Mouse (Mus musculus) limb, embryonic 11.5 days (tissue): Measurements from ENCODE around the gene Smok2b. TPM values are rescaled to one million over a fixed set of nuclear protein-coding genes. Genes with fewer than 3 reads are reported as not detected.
"Not testable (repeated sequence)": the region's sequence is repeated elsewhere in the genome, so short reads cannot be mapped to it uniquely, and the experiment has no call there.

Source experiments
- ATAC-seq: fragments of 200-750 bp; cut with Nextera tagmentation; 2 replicates; pipeline ENCODE4 v1.8.0; 2017; ENCODE audit warnings: low read depth; ENCODE audit not compliant: insufficient number of reproducible peaks, low FRiP score, low TSS enrichment
- DNase-seq: peaks from one replicate; pipeline ENCODE4 v3.0.0-alpha.2; 2015; ENCODE audit warnings: low spot score
- H3K27ac ChIP-seq: fragments of 300-500 bp; sonication (generic); replicated peaks from 2 replicates; pipeline ENCODE4 v1.5.1; 2014; ENCODE audit warnings: low read depth, mild to moderate bottlenecking, low read length
- H3K27me3 ChIP-seq: fragments of 300-500 bp; sonication (generic); 2 replicates; pipeline ENCODE4 v1.6.1; 2014; ENCODE audit warnings: mild to moderate bottlenecking, low read length, mixed read lengths; ENCODE audit not compliant: control insufficient read depth, insufficient read depth
- H3K36me3 ChIP-seq: fragments of 300-500 bp; sonication (generic); 2 replicates; pipeline ENCODE4 v1.6.1; 2014; ENCODE audit warnings: mild to moderate bottlenecking, low read length, moderate library complexity, mixed read lengths; ENCODE audit not compliant: control insufficient read depth, insufficient read depth
- H3K4me1 ChIP-seq: fragments of 300-500 bp; sonication (generic); 2 replicates; pipeline ENCODE4 v1.6.1; 2014; ENCODE audit warnings: low read length, mixed read lengths; ENCODE audit not compliant: control insufficient read depth, insufficient read depth
- H3K4me2 ChIP-seq: fragments of 300-500 bp; sonication (generic); 2 replicates; pipeline ENCODE4 v1.6.1; 2014; ENCODE audit warnings: low read depth, mild to moderate bottlenecking, moderate library complexity; ENCODE audit not compliant: severe bottlenecking
- H3K4me3 ChIP-seq: fragments of 300-500 bp; sonication (generic); 2 replicates; pipeline ENCODE4 v1.5.1; 2014; ENCODE audit warnings: low read depth, low read length
- H3K9ac ChIP-seq: fragments of 300-500 bp; sonication (generic); 2 replicates; pipeline ENCODE4 v1.6.1; 2014; ENCODE audit warnings: mild to moderate bottlenecking, low read length
- H3K9me3 ChIP-seq: fragments of 300-500 bp; sonication (generic); 2 replicates; pipeline ENCODE4 v1.6.1; 2016; ENCODE audit warnings: low read length; ENCODE audit not compliant: control insufficient read depth
- WGBS: fragments of 180-500 bp; shearing (Covaris S2); extraction: QIAGEN DNeasy Blood & Tissue Kit; methylation state at CpG from one replicate; pipeline ENCODE4 v1.1.7; 2014; 5-methylcytosine and 5-hydroxymethylcytosine counted together
- polyA plus RNA-seq: library from polyadenylated mRNA; unstranded; fragments of >200 nt; fragmentation: Nextera tagmentation; extraction: Ambion mirVana; gene quantifications from 2 replicates; pipeline ENCODE4 v1.2.1, GENCODE M21; 2014

Smok2b gene
- polyA plus RNA-seq: not detected in 2 replicates

DNA sequence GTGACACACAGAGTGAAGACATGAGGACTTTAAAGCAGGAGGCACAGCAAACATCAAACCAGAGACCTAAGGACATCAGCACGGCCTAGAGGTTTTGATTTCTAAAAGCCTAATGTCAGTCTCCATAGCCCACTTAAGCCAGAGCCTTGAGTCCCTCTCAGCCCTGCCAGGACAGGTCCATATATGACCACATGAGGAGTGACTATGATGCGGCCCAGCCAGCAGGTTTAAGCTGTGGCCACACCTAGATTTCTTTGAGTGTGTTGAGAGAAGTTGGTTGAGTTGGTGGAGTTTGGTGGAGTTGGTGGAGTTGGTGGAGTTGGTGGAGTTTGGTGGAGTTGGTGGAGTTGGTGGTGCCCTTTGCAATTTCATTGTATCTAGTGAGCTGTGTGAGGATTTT, at the start of gene Smok2b:
Smok2b (plus strand) TSS at position 301 of the 400 bp plus-strand sequence.
- not testable (repeated sequence) for ATAC-seq, DNase-seq
- 82% methylated on average over 2 of the region's 2 CpGs for WGBS

DNA sequence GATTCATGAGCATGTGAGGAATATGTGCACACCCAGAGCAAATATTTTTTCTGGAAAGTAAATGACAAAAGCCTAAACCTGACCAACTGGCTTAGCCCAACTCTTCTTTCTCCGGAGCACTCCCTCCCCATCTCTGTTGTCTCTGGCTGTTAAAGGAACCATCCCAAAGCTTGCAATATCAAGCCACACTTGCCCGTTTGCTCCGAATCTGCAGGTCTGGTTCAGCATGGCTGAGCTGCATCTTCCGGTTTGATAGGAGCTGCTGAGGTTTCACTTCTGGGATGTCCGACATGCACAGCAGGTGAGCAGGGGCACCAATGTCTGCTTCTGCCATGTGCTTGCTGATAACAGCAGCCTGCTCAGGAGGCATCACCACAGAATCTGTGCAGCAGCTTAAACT, 49.6 kb upstream of the Smok2b start:
- not testable (repeated sequence) for H3K4me2 ChIP-seq, H3K4me1 ChIP-seq, H3K27me3 ChIP-seq, H3K9ac ChIP-seq, H3K4me3 ChIP-seq, ATAC-seq, H3K27ac ChIP-seq, H3K36me3 ChIP-seq
- 92% methylated on average over 5 of the region's 5 CpGs for WGBS
- DNase-seq: peak; percentile 18
- peaks cover 15% of the 10 kb centered on the region; the same call in 1 of the 2 replicates for H3K9me3 ChIP-seq

More for the DNA sequence above, at the start of gene Smok2b:
- H3K27ac ChIP-seq, H3K9ac ChIP-seq, H3K4me2 ChIP-seq, H3K4me1 ChIP-seq, H3K27me3 ChIP-seq, H3K36me3 ChIP-seq, H3K4me3 ChIP-seq: not testable (repeated sequence)
- H3K9me3 ChIP-seq: peaks cover 61% of the 10 kb centered on the region

GRCm38 (mm10) chr17:13182712-13183111, 47.3 kb upstream of the Smok2b start:
- not testable (repeated sequence) for H3K36me3 ChIP-seq, H3K4me2 ChIP-seq, H3K27me3 ChIP-seq, H3K27ac ChIP-seq, H3K4me3 ChIP-seq, H3K4me1 ChIP-seq, ATAC-seq, H3K9ac ChIP-seq
- peak; percentile 20 for DNase-seq
- 54% methylated on average over 2 of the region's 4 CpGs for WGBS
- H3K9me3 ChIP-seq: peaks cover 23% of the 10 kb centered on the region; the same call in 1 of the 2 replicates

DNA sequence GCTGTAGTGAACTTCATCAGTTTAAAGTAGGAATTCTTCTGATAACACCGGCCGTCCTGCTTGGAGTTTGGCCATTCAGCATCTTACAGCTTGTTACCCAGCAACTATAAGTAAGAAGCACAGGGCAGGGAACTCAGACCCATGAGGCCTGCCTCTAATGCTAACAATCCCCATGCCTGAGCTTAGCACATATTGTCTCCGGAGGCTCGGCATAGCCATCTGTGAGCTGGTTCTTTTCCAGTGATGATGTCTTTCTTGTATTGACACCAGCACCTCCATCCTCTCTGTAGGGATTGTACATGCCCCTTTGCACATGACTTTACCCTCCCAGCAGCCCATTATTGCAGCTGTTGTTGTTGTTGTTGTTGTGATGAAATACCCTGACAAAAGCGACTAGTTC, 45.5 kb upstream of the Smok2b start:
- peaks cover 23% of the 10 kb centered on the region; the same call in 1 of the 2 replicates for H3K9me3 ChIP-seq
- 94% methylated on average over 4 of the region's 5 CpGs for WGBS
- not testable (repeated sequence) for ATAC-seq, H3K36me3 ChIP-seq, H3K4me3 ChIP-seq, H3K27me3 ChIP-seq, H3K27ac ChIP-seq, H3K9ac ChIP-seq, H3K4me2 ChIP-seq, H3K4me1 ChIP-seq
- peak; percentile 16 for DNase-seq

DNA sequence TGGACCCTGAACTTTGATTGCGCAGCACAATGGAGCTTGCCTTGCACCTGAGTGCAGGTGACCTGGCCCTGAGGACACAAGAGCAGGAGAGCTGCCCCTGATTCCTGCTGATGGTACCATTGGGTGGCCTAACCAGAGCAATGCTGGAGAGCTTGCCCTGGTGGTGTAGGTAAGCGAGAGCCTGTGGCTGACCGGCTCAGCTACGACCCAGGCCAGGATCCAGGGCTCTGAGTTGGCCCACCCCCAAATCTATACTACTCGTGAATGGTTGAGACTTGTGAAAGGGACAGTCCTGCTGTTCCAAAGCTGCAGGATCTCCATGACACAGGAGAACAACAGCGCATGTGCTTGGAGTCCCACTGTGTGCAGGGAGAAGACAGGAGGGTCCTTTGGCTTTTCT, 43.5 kb upstream of the Smok2b start:
- H3K4me1 ChIP-seq, H3K4me3 ChIP-seq, H3K27ac ChIP-seq, H3K36me3 ChIP-seq, H3K27me3 ChIP-seq, H3K4me2 ChIP-seq, H3K9ac ChIP-seq: not testable (repeated sequence)
- H3K9me3 ChIP-seq: peaks cover 26% of the 10 kb centered on the region; the same call in 1 of the 2 replicates
- DNase-seq (peak; percentile 20), ATAC-seq (peak; percentile 11; the same call in 1 of the 2 replicates)
- 89% methylated on average over 6 of the region's 6 CpGs for WGBS

- not testable (repeated sequence) for H3K4me1 ChIP-seq, ATAC-seq, H3K36me3 ChIP-seq, H3K27ac ChIP-seq, DNase-seq, H3K4me2 ChIP-seq, H3K9ac ChIP-seq, H3K27me3 ChIP-seq, H3K4me3 ChIP-seq
- peaks cover 21% of the 10 kb centered on the region; the same call in 1 of the 2 replicates for H3K9me3 ChIP-seq
- 73% methylated on average over 6 of the region's 6 CpGs for WGBS
Measured at GRCm38 (mm10) chr17:13187621-13188020, 42.4 kb upstream of the Smok2b start.

GRCm38 (mm10) chr17:13188846-13189245, 41.2 kb upstream of the Smok2b start:
- H3K9me3 ChIP-seq: peaks cover 22% of the 10 kb centered on the region; the same call in 1 of the 2 replicates
- not testable (repeated sequence) for H3K4me1 ChIP-seq, H3K4me3 ChIP-seq, H3K27ac ChIP-seq, ATAC-seq, H3K9ac ChIP-seq, H3K27me3 ChIP-seq, DNase-seq, H3K4me2 ChIP-seq, H3K36me3 ChIP-seq
- 89% methylated on average over 2 of the region's 2 CpGs for WGBS

DNA sequence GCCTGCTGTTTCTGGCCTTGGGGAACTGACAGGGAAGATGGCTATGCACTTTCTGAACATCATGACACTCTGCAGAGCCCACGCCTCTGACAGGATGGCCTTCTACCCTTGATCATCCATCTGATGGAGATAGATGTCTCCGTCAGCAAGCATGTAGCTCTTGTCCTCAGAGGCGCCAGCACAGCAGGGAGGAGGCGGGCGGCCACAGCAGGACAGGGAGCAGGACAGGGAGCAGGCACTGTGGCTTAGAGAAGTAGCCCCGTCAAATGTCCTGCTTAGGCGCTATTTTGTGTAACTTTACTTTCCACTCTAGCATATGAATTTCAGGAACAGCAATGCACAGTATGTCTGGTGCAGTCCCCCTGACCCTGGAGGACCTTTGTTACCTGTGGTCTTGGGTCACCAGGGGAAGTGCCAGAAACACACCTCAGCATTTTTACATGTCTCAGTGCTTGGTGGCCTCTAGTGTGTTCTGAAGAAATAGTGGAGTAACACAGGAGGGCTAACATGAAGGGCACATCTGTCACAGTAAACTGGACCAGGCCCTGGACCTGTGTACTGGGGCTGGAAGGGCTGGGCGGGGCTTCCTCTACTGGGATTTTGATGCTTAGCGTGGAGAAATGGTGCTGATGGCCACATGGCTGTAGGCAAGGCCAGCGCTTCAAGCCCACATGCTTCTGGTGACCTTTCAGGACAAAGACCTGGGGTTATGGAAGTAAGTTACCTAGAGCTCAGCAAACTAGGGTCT, 39.0 kb upstream of the Smok2b start:
- H3K27ac ChIP-seq, H3K36me3 ChIP-seq, ATAC-seq, H3K4me3 ChIP-seq, H3K9ac ChIP-seq, H3K4me2 ChIP-seq, H3K27me3 ChIP-seq, DNase-seq, H3K4me1 ChIP-seq: not testable (repeated sequence)
- peaks cover 22% of the 10 kb centered on the region; the same call in 1 of the 2 replicates for H3K9me3 ChIP-seq
- 87% methylated on average over 10 of the region's 10 CpGs for WGBS
